Mouse (Mus musculus) gastrocnemius, postnatal 10 days (tissue): ENCODE data around the gene Bdnf. TPM values are rescaled to one million over a fixed set of nuclear protein-coding genes. Genes with fewer than 3 reads are reported as not detected.

ENCODE experiments used
- total RNA-seq, 2 experiments: library from RNA; stranded (reverse); gene quantifications; 2 replicates each; pipeline ENCODE4 v1.2.3; 2021

Bdnf gene
- total RNA-seq, 2 experiments from 2014 or later, result 0.23 to 0.47 TPM

Other genes starting within 250 kb of the Bdnf start
- gene Lin7c, start 216.2 kb downstream of the Bdnf start, total RNA-seq, result 10 to 100 TPM; 30.4 to 32.1 TPM
- 10 to 100 TPM; 25.0 to 25.3 TPM for gene Lgr4, start 242.9 kb downstream of the Bdnf start, total RNA-seq